Mouse (Mus musculus): ENCODE measurements around the gene AL732309.1.
A peak's percentile ranks its signal among the peaks of the same experiment; 100 is the strongest.
"Not testable (repeated sequence)": the region's sequence is repeated elsewhere in the genome, so short reads cannot be mapped to it uniquely, and the experiment has no call there.

The AL732309.1 gene

GRCm38 (mm10) chr2:25267241-25267640, 20.6 kb upstream of the AL732309.1 start:
- DNase-seq, result no peak

- DNase-seq, result no peak
Observed at GRCm38 (mm10) chr2:25266720-25267119, 20.1 kb upstream of the AL732309.1 start.

- no peak for DNase-seq
Observed at GRCm38 (mm10) chr2:25265897-25266656, 19.4 kb upstream of the AL732309.1 start.

DNA sequence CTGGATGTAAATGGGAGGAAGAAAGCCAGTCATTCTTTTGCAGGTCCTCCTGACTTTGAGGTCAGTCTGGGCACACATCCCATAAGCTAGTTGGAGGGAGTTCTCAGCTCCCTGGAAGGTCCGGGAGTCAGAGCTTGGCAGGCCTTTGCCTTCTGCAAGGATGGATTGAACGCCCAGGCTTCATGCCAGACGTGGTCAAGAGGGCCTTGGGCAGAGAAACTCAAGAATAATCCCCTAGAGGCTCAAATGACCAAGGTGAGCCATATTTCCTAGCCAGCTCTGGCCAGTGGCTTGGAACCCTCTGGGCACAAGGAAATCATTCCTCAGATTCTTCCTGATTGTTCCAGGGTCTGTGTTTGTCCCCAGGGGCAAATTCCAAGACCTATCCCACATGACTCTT, 18.2 kb upstream of the AL732309.1 start:
- DNase-seq, result no peak

DNA sequence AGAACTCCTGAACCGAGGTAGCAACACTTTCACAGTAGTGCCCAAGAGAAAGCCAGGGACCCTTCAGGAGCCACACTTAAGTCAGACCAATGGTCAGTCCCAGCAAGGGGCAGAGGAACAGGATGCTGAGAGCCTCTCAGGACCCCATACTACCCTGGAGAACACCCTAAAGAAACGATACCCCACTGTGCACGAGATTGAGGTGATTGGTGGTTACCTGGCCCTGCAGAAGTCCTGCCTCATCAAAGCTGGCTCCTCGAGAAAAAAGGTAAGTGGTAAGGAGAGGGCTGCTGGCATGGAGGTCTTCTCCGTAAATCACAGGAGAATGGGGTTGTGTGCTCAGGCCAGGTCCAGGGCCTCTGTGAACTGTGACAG, 17.6 kb upstream of the AL732309.1 start:
- DNase-seq, result no peak

- DNase-seq, result no peak
Observed at GRCm38 (mm10) chr2:25263623-25264285, 17.1 kb upstream of the AL732309.1 start.

- peak; percentile 54 to 69 for DNase-seq
Observed at GRCm38 (mm10) chr2:25262795-25263622, 16.3 kb upstream of the AL732309.1 start.

DNA sequence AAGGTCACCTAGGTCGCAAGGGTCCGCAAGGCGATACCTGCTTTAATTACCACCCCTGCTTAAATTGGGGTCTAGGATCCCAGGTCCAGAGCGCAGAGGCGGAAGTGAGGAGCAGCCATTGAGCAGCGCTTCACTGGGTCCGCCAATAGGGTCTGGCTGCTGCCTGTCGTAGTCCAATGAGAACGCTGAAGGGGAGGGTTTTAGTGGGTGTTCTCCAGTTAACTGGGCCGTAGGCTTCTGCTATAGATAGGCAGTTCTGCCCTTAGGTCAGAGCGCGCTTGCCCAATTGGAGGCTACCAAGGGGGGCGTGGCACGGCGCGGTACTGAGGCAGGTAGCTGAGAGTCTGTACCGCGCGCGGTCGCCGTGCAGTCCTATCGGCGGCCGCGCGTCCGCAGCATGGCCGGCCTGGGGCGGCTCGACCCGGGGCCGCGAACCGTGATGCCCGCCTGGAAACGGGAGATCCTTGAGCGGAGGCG, 15.7 kb upstream of the AL732309.1 start, which contains the start of gene Tprn:
Gene Tprn (plus strand): TSS at position 328 of the 477 bp plus-strand sequence.
- peak; percentile 93 to 96 for DNase-seq

GRCm38 (mm10) chr2:25261870-25262269, 15.2 kb upstream of the AL732309.1 start:
- no peak for DNase-seq

DNA sequence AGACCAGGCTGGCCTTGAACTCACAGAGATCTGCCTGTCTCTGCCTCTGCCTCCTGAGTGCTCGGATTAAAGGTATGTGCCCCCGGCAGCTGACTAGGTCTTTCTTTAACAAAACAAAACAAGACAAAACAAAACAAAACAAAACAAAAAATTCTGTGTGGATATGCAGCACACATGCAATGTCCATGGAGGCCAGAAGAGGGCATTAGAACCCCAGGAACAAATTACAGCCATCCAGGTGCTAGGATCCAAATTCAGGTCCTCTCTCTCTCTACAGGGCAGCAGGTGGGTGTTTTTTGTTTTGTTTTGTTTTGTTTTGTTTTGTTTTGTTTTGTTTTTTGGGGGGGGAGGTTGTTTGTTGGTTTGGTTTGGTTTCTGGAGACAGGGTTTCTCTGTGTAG, 12.2 kb upstream of the AL732309.1 start:
- no peak for DNase-seq

DNA sequence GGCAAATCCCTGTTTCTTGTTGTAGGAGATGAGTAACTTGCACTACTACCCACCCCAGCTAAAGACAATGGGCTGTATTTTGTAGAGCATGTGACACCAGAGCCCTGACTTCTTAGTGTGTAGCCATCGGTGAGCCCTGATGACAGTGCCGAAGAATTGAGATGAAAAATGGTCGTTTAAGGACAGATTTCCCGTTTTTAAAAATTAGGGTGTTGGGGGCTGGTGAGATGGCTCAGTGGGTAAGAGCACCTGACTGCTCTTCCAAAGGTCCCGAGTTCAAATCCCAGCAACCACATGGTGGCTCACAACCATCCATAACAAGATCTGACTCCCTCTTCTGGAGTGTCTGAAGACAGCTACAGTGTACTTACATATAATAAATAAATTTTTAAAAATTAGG, 10.6 kb upstream of the AL732309.1 start:
- DNase-seq, result not testable (repeated sequence)

DNA sequence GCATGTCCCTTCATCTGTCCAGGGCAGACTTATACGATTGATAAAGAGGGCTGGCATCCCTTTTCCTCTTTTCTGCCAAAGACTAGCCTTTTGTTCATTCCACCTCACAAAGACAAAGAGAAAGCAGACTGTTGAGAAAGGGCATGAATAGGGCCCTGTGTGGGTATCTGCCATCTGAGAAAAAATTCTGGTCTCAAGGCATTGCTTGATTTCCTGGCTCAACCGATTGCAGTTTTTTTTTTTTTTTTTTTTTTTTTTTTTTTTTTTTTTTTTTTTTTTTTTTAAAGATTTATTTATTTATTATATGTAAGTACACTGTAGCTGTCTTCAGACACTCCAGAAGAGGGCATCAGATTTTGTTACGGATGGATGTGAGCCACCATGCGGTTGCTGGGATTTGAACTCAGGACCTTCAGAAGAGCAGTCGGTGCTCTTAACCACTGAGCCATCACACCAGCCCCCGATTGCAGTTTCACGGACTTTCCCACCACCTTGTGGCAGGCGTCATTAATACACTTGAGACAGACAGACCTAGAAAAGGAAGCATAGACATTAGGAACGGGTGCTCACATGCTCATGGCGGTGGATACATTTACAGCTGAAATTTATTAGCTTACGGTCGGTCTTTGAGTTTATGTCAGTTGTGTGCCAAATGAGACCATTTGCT, 9.9 kb upstream of the AL732309.1 start:
- DNase-seq, result peak; percentile 61 to 65

DNA sequence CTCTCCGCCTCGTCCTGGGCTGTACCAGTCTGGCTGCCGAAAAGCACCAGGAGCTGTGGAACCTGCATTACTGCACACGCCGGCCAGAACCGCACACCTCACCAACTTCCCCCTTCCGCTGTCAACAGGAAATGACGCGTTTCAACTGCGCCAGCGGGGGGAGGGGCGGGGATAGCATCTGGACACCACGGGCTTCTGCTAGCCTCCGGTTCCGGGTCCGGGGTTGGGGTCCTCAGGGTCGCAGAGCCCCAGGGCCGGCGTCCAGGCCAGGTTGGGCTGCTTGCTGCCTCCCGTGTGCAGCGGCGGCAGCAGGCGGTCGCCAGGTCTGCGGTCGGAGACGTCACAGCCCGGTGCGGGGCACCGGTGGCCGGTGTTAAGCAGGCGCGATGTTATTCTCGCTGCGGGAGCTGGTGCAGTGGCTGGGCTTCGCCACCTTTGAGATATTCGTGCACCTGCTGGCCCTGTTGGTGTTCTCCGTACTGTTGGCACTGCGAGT, 8.7 kb upstream of the AL732309.1 start, which contains the start of gene Tmem203:
Gene Tmem203 (plus strand): TSS at position 156 of the 496 bp plus-strand sequence.
- peak; percentile 82 for DNase-seq

DNA sequence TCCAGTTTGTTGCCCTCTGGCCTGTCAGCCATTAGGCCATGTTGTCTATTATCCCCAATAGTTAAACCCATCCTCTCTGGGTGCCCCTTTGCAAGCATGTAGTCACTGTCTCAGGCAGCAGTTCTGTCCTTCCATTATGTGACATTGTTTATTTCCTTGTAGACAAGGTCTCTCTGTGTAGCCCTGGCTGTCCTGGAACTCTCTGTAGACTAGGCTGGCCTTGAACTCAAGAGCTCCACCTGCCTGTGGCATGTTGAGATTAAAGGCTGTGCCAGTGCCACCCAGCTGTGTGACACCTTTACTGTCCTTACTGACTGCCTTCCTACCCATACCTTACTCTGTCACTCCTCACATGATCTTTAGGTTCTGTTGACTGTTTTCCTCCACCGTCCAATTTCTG, 5.7 kb upstream of the AL732309.1 start:
- DNase-seq, result peak; percentile 28 to 30

DNA sequence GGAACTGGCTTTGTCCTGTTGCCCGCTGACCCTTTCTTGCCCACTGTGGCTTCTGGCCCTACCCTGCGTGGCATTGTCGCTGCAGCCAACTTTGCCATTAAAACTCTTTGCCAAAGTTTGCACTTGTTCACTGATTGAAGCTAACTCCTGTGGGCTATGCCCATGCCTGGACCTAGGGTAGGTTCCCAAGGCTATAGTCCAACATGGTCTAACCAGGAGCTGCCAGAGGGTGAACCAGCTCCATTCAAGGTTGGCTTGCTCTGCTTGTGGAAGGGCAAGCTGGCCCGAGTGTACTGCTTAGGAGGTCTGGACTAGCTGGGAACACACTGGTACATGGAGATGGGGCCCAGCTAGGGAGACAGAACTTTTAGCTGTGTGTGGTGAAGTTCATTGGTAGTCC, 2.5 kb downstream of the AL732309.1 start:
- DNase-seq, result no peak

DNA sequence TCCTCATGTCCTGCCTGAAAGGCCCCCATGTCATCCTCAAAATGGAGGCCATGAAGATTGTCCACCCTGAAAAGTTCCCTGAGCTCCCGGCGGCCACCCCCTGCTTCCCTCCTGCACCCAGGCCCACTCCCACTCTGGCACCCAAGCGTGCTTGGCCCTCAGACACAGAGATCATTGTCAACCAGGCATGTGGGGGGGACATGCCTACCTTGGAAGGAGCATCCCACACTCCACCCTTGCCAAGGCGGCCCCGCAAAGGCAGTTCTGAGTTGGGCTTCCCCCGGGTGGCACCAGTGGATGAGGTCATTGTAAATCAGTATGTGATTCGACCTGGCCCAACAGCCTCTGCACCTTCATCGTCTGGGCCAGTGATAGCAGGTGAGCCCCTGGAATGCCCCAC, 3.3 kb downstream of the AL732309.1 start:
- DNase-seq, result no peak

DNA sequence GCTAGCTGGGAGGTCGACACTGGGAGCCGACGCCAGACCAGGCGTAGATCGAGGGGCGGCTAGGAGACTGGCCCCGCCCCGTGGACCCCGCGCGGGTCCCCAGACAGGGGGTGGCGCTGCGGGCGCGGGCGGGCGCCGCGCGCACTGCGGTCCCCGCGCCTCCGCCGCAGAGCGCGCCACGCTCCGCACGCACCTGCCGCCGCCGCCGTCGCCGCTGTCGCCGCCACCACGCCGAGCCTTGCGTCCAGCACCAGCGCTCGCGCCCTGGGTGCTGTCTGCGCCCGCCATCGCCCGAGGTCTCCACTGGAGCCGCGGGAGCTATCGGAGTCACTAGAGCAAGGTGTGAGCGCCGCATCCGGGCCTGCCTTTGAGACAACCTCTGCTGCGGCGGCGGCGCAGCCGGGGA, 4.6 kb downstream of the AL732309.1 start, which contains the start of the genes Rnf208 and Cysrt1:
Gene Rnf208 (plus strand): TSS at position 155 of the 406 bp plus-strand sequence.
Gene Cysrt1 (minus strand): TSS at position 352 of the 406 bp plus-strand sequence.
- DNase-seq, result peak; percentile 13 to 39

DNA sequence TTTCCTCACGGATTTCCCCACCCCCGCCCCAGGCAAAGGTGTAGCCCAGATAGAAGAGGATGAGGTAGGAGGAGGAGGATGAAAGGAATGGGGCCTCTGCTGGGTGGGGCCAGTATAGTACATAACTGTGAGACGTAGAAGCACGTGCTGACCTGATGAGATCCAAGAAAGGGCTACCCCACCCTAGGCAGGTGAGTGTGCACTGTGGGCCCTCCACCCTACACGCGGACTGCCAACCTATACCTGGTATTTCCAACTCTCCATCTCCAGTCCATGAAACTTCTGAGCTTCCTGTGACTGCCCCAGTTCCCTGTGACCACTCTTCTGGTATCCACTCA, 5.3 kb downstream of the AL732309.1 start:
- no peak for DNase-seq

GRCm38 (mm10) chr2:25240723-25241437, 5.8 kb downstream of the AL732309.1 start:
- peak; percentile 33 to 50 for DNase-seq

- DNase-seq, result no peak
Observed at GRCm38 (mm10) chr2:25240310-25240709, 6.4 kb downstream of the AL732309.1 start.

GRCm38 (mm10) chr2:25239766-25240165, 6.9 kb downstream of the AL732309.1 start:
- DNase-seq, result no peak

DNA sequence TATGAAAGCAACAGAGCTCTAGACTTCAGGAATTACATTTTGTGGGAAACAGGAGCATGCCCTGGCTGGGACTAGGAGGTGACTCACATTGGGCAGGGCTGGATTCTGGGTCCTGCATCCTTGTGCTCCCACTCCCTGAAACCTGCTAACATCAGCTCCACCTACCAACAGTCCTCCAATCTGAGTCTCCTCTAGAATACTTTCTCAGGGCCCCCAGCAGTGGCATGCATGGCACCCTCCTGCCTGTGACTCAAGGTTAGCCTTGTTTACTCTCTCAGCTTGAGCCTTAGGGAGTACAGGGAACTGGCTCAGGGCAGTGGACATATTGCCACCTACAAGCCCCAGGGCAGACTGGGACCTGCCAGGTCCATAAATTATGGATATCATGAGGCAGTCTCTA, 8.6 kb downstream of the AL732309.1 start:
- DNase-seq, result no peak
